In genomic region chr14:121251708-121252107, GRCm38 (mm10) we compare ENCODE assay signal across 29 mouse cellular contexts.
A peak's percentile ranks its signal among the peaks of the same experiment; 100 is the strongest.
DNase-seq lines count a peak whose midpoint lies in the region; ATAC-seq and TF ChIP-seq lines count a peak whose summit lies in the region.
"Had no signal": no experiment of that assay in that cellular context is flagged by ENCODE, and none has a peak within 500 bp of the region (broad histone marks: within the 10 kb centered on the region; RNA-seq: fewer than 3 reads in every experiment).

No protein-coding gene starts in this region.

- TF ChIP-seq CTCF in liver, adult 2 months (IDR thresholded peaks at IDR 0.05; ENCODE audit: low read depth, low read length), result no peak

- peaks cover 3% of the 10 kb centered on the region; the same call in 1 of the 2 replicates for H3K36me3 ChIP-seq in forebrain, embryonic 14.5 days (ENCODE audit: control insufficient read depth, insufficient read depth, low read length)
- no peaks in the 10 kb centered on the region for H3K36me3 ChIP-seq in forebrain, embryonic 15.5 days
- H3K36me3 ChIP-seq in liver, adult 2 months (ENCODE audit: control insufficient read depth, insufficient read depth, low read length), result no peaks in the 10 kb centered on the region
- peaks cover 5% of the 10 kb centered on the region; the same call in 1 of the 2 replicates for H3K36me3 ChIP-seq in liver, embryonic 12.5 days
- peaks cover 23% of the 10 kb centered on the region for H3K36me3 ChIP-seq in midbrain, embryonic 13.5 days
- H3K36me3 ChIP-seq in midbrain, embryonic 11.5 days (ENCODE audit: control insufficient read depth, insufficient read depth, low read length), result no peaks in the 10 kb centered on the region; the same call in 1 of the 2 replicates
- H3K36me3 ChIP-seq: midbrain, embryonic 15.5 days had no signal

- no peak overlapping the region for H3K9ac ChIP-seq in forebrain, embryonic 14.5 days (ENCODE audit: low read length)
- no peak overlapping the region for H3K9ac ChIP-seq in forebrain, embryonic 15.5 days (replicated peaks)
- H3K9ac ChIP-seq in liver, adult 2 months (ENCODE audit: low read depth, low read length), result no peak overlapping the region
- no peak overlapping the region for H3K9ac ChIP-seq in liver, embryonic 12.5 days
- no peak overlapping the region for H3K9ac ChIP-seq in midbrain, embryonic 13.5 days (replicated peaks)
- H3K9ac ChIP-seq in midbrain, embryonic 11.5 days (ENCODE audit: low read length), result no peak overlapping the region
- H3K9ac ChIP-seq: embryonic facial prominence, embryonic 12.5 days; heart, embryonic 15.5 days; midbrain, embryonic 15.5 days; neural tube, embryonic 15.5 days had no signal

- no peak for ATAC-seq in forebrain, embryonic 14.5 days
- ATAC-seq in forebrain, embryonic 15.5 days (replicated peaks), result no peak
- no peak for ATAC-seq in liver, embryonic 12.5 days
- ATAC-seq in midbrain, embryonic 13.5 days, result no peak
- no peak for ATAC-seq in midbrain, embryonic 11.5 days (ENCODE audit: low FRiP score)
- ATAC-seq: intestine, embryonic 16.5 days; midbrain, embryonic 15.5 days had no signal

- no peaks in the 10 kb centered on the region for H3K9me3 ChIP-seq in forebrain, embryonic 14.5 days (replicated peaks; ENCODE audit: control insufficient read depth, low read length)
- H3K9me3 ChIP-seq in forebrain, embryonic 15.5 days, result no peaks in the 10 kb centered on the region
- H3K9me3 ChIP-seq in liver, embryonic 12.5 days (replicated peaks), result no peaks in the 10 kb centered on the region
- H3K9me3 ChIP-seq in midbrain, embryonic 13.5 days, result no peaks in the 10 kb centered on the region
- H3K9me3 ChIP-seq in midbrain, embryonic 11.5 days (ENCODE audit: control insufficient read depth, low read length), result no peaks in the 10 kb centered on the region
- H3K9me3 ChIP-seq: embryonic facial prominence, embryonic 12.5 days; heart, embryonic 10.5 days; heart, embryonic 15.5 days; midbrain, embryonic 15.5 days; neural tube, embryonic 15.5 days had no signal

- no peak overlapping the region for H3K4me2 ChIP-seq in forebrain, embryonic 14.5 days (ENCODE audit: low read length)
- H3K4me2 ChIP-seq in forebrain, embryonic 15.5 days (replicated peaks), result no peak overlapping the region
- H3K4me2 ChIP-seq in liver, embryonic 12.5 days, result no peak overlapping the region
- H3K4me2 ChIP-seq in midbrain, embryonic 13.5 days (replicated peaks), result no peak overlapping the region
- H3K4me2 ChIP-seq in midbrain, embryonic 11.5 days, result no peak overlapping the region
- H3K4me2 ChIP-seq: embryonic facial prominence, embryonic 12.5 days; heart, embryonic 15.5 days; midbrain, embryonic 15.5 days; neural tube, embryonic 15.5 days had no signal

- H3K27me3 ChIP-seq in forebrain, embryonic 14.5 days (replicated peaks; ENCODE audit: control insufficient read depth, insufficient read depth, low read length), result no peaks in the 10 kb centered on the region
- H3K27me3 ChIP-seq in forebrain, embryonic 15.5 days, result no peaks in the 10 kb centered on the region
- H3K27me3 ChIP-seq in liver, adult 2 months (ENCODE audit: control insufficient read depth, insufficient read depth, low read length), result no peaks in the 10 kb centered on the region
- H3K27me3 ChIP-seq in liver, embryonic 12.5 days (replicated peaks), result no peaks in the 10 kb centered on the region
- no peaks in the 10 kb centered on the region for H3K27me3 ChIP-seq in midbrain, embryonic 13.5 days
- H3K27me3 ChIP-seq in midbrain, embryonic 11.5 days (ENCODE audit: control insufficient read depth, insufficient read depth, low read length), result no peaks in the 10 kb centered on the region
- H3K27me3 ChIP-seq: CH12.LX; embryonic facial prominence, embryonic 12.5 days; heart, embryonic 15.5 days; midbrain, embryonic 15.5 days; neural tube, embryonic 15.5 days had no signal

- no peak overlapping the region for H3K27ac ChIP-seq in forebrain, embryonic 14.5 days (ENCODE audit: low read depth, low read length)
- no peak overlapping the region for H3K27ac ChIP-seq in forebrain, embryonic 15.5 days (replicated peaks)
- H3K27ac ChIP-seq in liver, adult 2 months (replicated peaks; ENCODE audit: insufficient read depth, low read depth, low read length), result peak overlapping the region; percentile 86
- H3K27ac ChIP-seq in liver, embryonic 12.5 days, result no peak overlapping the region
- peak overlapping the region; percentile 22; the same call in 1 of the 2 replicates for H3K27ac ChIP-seq in midbrain, embryonic 13.5 days
- H3K27ac ChIP-seq in midbrain, embryonic 11.5 days (ENCODE audit: low read depth, low read length), result no peak overlapping the region
- H3K27ac ChIP-seq: embryonic facial prominence, embryonic 12.5 days; heart, embryonic 10.5 days; heart, embryonic 15.5 days; kidney, postnatal 0 days; macrophage; midbrain, embryonic 15.5 days; neural tube, embryonic 15.5 days had no signal

- no peaks in the 10 kb centered on the region for H3K79me2 ChIP-seq in liver, adult 2 months (ENCODE audit: control insufficient read depth, insufficient read depth, low read length)

- no peak overlapping the region for H3K4me3 ChIP-seq in forebrain, embryonic 14.5 days (ENCODE audit: low read depth, low read length)
- H3K4me3 ChIP-seq in forebrain, embryonic 15.5 days, result no peak overlapping the region
- no peak overlapping the region for H3K4me3 ChIP-seq in liver, adult 2 months (ENCODE audit: insufficient read depth, low read depth, low read length)
- no peak overlapping the region for H3K4me3 ChIP-seq in liver, embryonic 12.5 days
- H3K4me3 ChIP-seq in midbrain, embryonic 13.5 days (replicated peaks), result no peak overlapping the region
- no peak overlapping the region for H3K4me3 ChIP-seq in midbrain, embryonic 11.5 days (ENCODE audit: low read depth, low read length)
- H3K4me3 ChIP-seq: embryonic facial prominence, embryonic 12.5 days; heart, embryonic 10.5 days; heart, embryonic 15.5 days; midbrain, embryonic 15.5 days; neural tube, embryonic 15.5 days had no signal

- 45% methylated on average over 4 of the region's 4 CpGs for WGBS in forebrain, embryonic 14.5 days
- WGBS in forebrain, embryonic 15.5 days, result 44% methylated on average over 4 of the region's 4 CpGs
- 16% methylated on average over 4 of the region's 4 CpGs for WGBS in liver, adult 2 months
- WGBS in liver, embryonic 12.5 days (ENCODE audit: insufficient replicate concordance), result 49% methylated on average over 4 of the region's 4 CpGs
- WGBS in midbrain, embryonic 13.5 days, result 74% methylated on average over 4 of the region's 4 CpGs
- WGBS in midbrain, embryonic 11.5 days, result 78% methylated on average over 4 of the region's 4 CpGs

- TF ChIP-seq POLR2A in liver, adult 2 months (IDR thresholded peaks at IDR 0.05; ENCODE audit: extremely low read depth, insufficient read depth, low read length), result no peak

- H3K4me1 ChIP-seq in forebrain, embryonic 14.5 days (ENCODE audit: control insufficient read depth, insufficient read depth, low read length), result no peaks in the 10 kb centered on the region
- H3K4me1 ChIP-seq in forebrain, embryonic 15.5 days, result no peaks in the 10 kb centered on the region; the same call in 1 of the 2 replicates
- H3K4me1 ChIP-seq in liver, adult 2 months (ENCODE audit: control insufficient read depth, insufficient read depth, low read length), result peaks cover 14% of the 10 kb centered on the region; the same call in 1 of the 2 replicates
- H3K4me1 ChIP-seq in liver, embryonic 12.5 days, result no peaks in the 10 kb centered on the region
- H3K4me1 ChIP-seq in midbrain, embryonic 13.5 days (replicated peaks), result 0 out of 2 replicates have a peak, but pooled peaks cover 13% of the 10 kb centered on the region
- no peaks in the 10 kb centered on the region for H3K4me1 ChIP-seq in midbrain, embryonic 11.5 days (ENCODE audit: control insufficient read depth, insufficient read depth, low read length)

- DNase-seq in forebrain, embryonic 14.5 days (ENCODE audit: low spot score), result peak; percentile 23
- DNase-seq in liver, adult 2 months (ENCODE audit: extremely low read depth, low read depth, low spot score), result peak; percentile 78
- no peak for DNase-seq in midbrain, embryonic 11.5 days (ENCODE audit: low spot score, missing footprints)
- no peak for DNase-seq in right cerebral cortex, adult 2 months (ENCODE audit: low spot score in 2 of 2)
- DNase-seq: adrenal gland, postnatal 14 days; cerebellum, adult 11-12 months; cerebellum, adult 9-11 months; embryo, embryonic 11 days; gastrocnemius, postnatal 10 days; heart, adult 11 months; kidney, adult 8-10 months; kidney, postnatal 4 days; layer of hippocampus, adult 9-11 months; liver; lung, adult 2 months; retina, postnatal 1 day; spleen, adult 18-20 months had no signal

Comparison
In these comparisons a context has a peak if more than half of its experiments do, and no peak if none do; other contexts are left out.
1. H3K27ac ChIP-seq: peak in liver, adult 2 months (single experiment) and midbrain, embryonic 13.5 days (single experiment); none in forebrain, embryonic 14.5 days (single experiment), forebrain, embryonic 15.5 days (single experiment), liver, embryonic 12.5 days (single experiment) and midbrain, embryonic 11.5 days (single experiment).
2. DNase-seq: peak in forebrain, embryonic 14.5 days (single experiment) and liver, adult 2 months (single experiment); none in midbrain, embryonic 11.5 days (single experiment) and right cerebral cortex, adult 2 months (0 of 2).